Mouse (Mus musculus) activated CD4-positive, CD25-positive, alpha-beta regulatory T cell, adult 9 weeks (primary cell): Measurements from ENCODE around the gene Wdr54. TPM values are rescaled to one million over a fixed set of nuclear protein-coding genes. Genes with fewer than 3 reads are reported as not detected.

Source experiments
- polyA plus RNA-seq: library from polyadenylated mRNA; unstranded; fragments of 100-300 nt; shearing (Covaris generic); gene quantifications from one replicate; pipeline ENCODE4 v1.2.1, GENCODE M21; 2017

The Wdr54 gene
- 1.9 TPM for polyA plus RNA-seq

GRCm38 (mm10) chr6:83156259-83156684 lies at the start of gene Wdr54, which contains the start of gene 1700003E16Rik:
Gene Wdr54 (minus strand): TSS chr6:83156397.
Gene 1700003E16Rik (plus strand): TSS chr6:83156404.

GRCm38 (mm10) chr6:83165607-83166242 lies 9.5 kb upstream of the Wdr54 start, which contains the start of gene Dctn1:
Gene Dctn1 (plus strand): TSS chr6:83165920.

GRCm38 (mm10) chr6:83134951-83135513 lies 21.2 kb downstream of the Wdr54 start, which contains the start of gene Rtkn:
Gene Rtkn (plus strand): TSS chr6:83135463.

GRCm38 (mm10) chr6:83125331-83125730 lies 30.9 kb downstream of the Wdr54 start, which contains the start of gene Ino80b:
Gene Ino80b (minus strand): TSS chr6:83125431.

GRCm38 (mm10) chr6:83120930-83121862 lies 35.0 kb downstream of the Wdr54 start, which contains the start of gene Wbp1:
Gene Wbp1 (minus strand): TSS chr6:83121559.

GRCm38 (mm10) chr6:83115011-83115671 lies 41.1 kb downstream of the Wdr54 start, which contains the start of gene Mogs:
Gene Mogs (plus strand): TSS chr6:83115496.

GRCm38 (mm10) chr6:83108762-83109668 lies 47.2 kb downstream of the Wdr54 start, which contains the start of gene Mrpl53:
Gene Mrpl53 (plus strand): TSS chr6:83109040.

GRCm38 (mm10) chr6:83101316-83101687 lies 54.9 kb downstream of the Wdr54 start, which contains the start of the genes Ccdc142 and Gm42688:
Gene Ccdc142 (plus strand): TSS chr6:83101601.
Gene Gm42688 (plus strand): TSS chr6:83101617.

Other genes starting within 250 kb of the Wdr54 start
- gene Sema4f, start 216.6 kb downstream of the Wdr54 start, polyA plus RNA-seq, result 3.6 TPM
- 0.64 TPM for gene M1ap, start 209.5 kb downstream of the Wdr54 start, polyA plus RNA-seq
- 56.5 TPM for gene Dok1, start 122.9 kb downstream of the Wdr54 start, polyA plus RNA-seq
- 0.32 TPM for gene Loxl3, start 122.2 kb downstream of the Wdr54 start, polyA plus RNA-seq
- gene Aup1, start 101.9 kb downstream of the Wdr54 start, polyA plus RNA-seq, result 472 TPM
- 67.6 TPM for gene Htra2, start 101.1 kb downstream of the Wdr54 start, polyA plus RNA-seq
- gene Dqx1, start 98.6 kb downstream of the Wdr54 start, polyA plus RNA-seq, result 4.9 TPM
- not detected for gene Tlx2, start 86.1 kb downstream of the Wdr54 start, polyA plus RNA-seq
- gene Pcgf1, start 78.5 kb downstream of the Wdr54 start, polyA plus RNA-seq, result 32.7 TPM
- gene Lbx2, start 70.0 kb downstream of the Wdr54 start, polyA plus RNA-seq, result not detected
- 5.2 TPM for gene Ccdc142, start 54.8 kb downstream of the Wdr54 start, polyA plus RNA-seq
- 5.8 TPM for gene Gm42688, start 54.8 kb downstream of the Wdr54 start, polyA plus RNA-seq
- gene Mrpl53, start 47.4 kb downstream of the Wdr54 start, polyA plus RNA-seq, result 65.4 TPM
- gene Mogs, start 40.9 kb downstream of the Wdr54 start, polyA plus RNA-seq, result 3.9 TPM
- 71.7 TPM for gene Wbp1, start 34.8 kb downstream of the Wdr54 start, polyA plus RNA-seq
- 13.0 TPM for gene Ino80b, start 31.0 kb downstream of the Wdr54 start, polyA plus RNA-seq
- gene Rtkn, start 20.9 kb downstream of the Wdr54 start, polyA plus RNA-seq, result 0.92 TPM
- not detected for gene 1700003E16Rik, start within 50 bp of the Wdr54 start, polyA plus RNA-seq
- gene Dctn1, start 9.5 kb upstream of the Wdr54 start, polyA plus RNA-seq, result 86.5 TPM
- gene Slc4a5, start 63.4 kb upstream of the Wdr54 start, polyA plus RNA-seq, result 0.87 TPM
- 80.7 TPM for gene Mthfd2, start 169.5 kb upstream of the Wdr54 start, polyA plus RNA-seq
- 125 TPM for gene Mob1a, start 169.6 kb upstream of the Wdr54 start, polyA plus RNA-seq
- gene Bola3, start 192.8 kb upstream of the Wdr54 start, polyA plus RNA-seq, result 54.9 TPM